Mouse (Mus musculus): ENCODE results near the gene Srsf3. TPM values are rescaled to one million over a fixed set of nuclear protein-coding genes. Genes with fewer than 3 reads are reported as not detected.

The Srsf3 gene
- polyA plus RNA-seq (2021; fragmentation: Nextera tagmentation): 120 and 131 TPM in 2 replicates
- long read RNA-seq, experiment 1, full-length matches to known transcripts: 1,501 of 1,578 reads
- long read RNA-seq, experiment 1, partial matches to known transcripts: 22 of 1,578 reads
- long read RNA-seq, experiment 1, other reads (novel, unspliced or antisense): 55 of 1,578 reads
- long read RNA-seq, experiment 2, transcript Srsf3-202 (6 exons, 2,618 nt): major isoform, 295 of 350 reads
- long read RNA-seq, experiment 2, partial matches to known transcripts: 32 of 350 reads
- long read RNA-seq, experiment 2, other reads (novel, unspliced or antisense): 21 of 350 reads

DNA sequence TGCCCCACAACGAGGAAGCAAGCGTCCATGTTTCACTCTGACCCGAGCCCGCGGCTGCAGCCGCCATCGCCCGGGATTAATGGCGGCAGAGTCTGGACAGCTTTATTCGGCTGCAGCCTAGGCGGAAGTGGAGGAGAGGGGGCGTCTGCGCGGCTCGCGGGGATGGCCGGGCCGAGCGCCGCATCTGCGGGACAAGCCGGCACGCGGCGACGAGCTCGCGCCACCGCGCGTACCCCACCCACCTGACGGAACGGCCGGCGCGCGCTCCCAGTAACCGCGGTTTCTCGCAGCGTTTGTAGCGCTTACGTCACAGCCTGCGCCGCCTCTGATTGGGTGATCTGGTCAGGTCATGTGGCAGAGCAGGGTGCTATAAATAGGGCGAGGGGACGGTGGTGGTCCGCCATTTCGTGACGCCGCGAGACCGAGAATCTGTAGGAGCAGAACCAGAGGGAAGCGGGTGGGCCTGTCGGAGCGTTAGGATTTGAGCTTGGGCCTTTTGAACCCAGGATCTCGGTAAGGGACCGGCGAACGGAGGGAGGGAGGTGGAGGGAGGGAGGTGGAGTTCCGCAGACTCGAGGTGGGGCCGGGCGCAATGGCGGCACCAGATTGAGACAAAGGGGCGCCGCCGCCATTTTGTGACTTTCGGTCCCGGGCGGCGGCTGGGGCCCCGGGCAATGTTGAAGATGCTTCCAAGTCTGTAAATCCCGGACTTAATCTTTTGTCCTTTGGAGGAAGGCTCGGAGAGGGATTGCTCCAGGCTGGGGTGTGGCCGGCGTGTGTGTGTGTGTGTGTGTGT, at the start of gene Srsf3:
Srsf3 (plus strand) TSS at position 355 of the 796 bp plus-strand sequence.

DNA sequence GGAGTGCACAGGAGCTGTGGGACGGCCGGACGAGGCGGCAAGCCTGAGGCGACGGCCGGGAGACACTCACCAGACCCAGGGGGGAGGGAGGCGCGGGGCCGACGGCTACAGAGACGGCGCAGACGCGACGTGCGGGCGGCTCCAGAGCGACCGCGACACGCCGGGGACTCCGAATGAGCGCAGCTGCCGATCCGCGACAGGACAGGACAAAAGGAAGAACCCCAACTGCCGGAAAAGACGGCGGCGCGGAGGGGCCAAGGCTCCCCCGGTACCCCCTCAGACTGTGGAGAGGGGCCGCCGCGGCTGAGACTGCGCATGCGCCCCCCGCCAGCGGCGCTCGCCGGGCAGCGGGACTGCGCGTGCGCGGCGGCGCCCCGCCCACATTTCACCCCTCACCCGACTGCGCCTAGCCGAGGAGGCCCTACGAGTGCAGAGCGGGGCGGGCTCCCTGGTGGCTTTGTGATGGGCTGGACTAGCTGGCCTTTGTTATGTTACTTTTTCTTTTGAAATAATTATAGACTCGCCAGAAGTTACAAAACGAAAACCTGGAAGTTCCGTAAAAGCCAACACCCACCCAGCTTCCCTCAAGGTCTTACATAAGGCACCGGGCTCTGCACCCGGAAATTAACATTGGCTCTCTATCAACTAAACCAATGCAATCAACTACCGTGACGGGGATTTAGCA, 24.6 kb upstream of the Srsf3 start, which contains the start of gene Stk38:
Stk38 (minus strand) TSS at position 355 of the 685 bp plus-strand sequence.

DNA sequence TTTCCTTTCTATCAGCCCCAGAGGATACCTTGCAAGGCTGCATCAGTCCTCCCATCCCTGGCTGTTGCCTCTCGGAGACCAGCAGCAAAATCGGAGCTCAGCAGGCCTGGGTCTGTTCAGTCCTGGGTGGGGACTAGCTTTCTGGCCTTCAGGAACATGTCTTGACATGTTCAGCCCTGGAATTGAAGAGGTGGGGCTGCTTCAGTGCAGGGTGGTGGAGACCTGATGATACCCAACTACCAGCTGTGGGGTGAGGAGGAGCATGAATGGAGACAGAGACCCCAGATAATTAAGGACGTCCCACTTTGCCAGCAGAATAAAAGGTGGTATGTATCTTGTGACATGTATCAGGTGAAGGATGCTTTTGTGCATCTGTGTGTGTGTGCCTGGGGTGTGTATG, 58.3 kb downstream of the Srsf3 start, which contains the start of gene Cdkn1a:
Cdkn1a (plus strand) TSS at position 201 of the 400 bp plus-strand sequence.

Other genes with a start within 250 kb of the Srsf3 start
- 3.0 and 4.4 TPM in 2 replicates for gene Brpf3, start 231.5 kb upstream of the Srsf3 start, polyA plus RNA-seq (2021; fragmentation: Nextera tagmentation)
- 0.18 and 0.20 TPM in 2 replicates for gene Pnpla1, start 174.2 kb upstream of the Srsf3 start, polyA plus RNA-seq (2021; fragmentation: Nextera tagmentation)
- gene 4930539E08Rik, start 117.3 kb upstream of the Srsf3 start, polyA plus RNA-seq (2021; fragmentation: Nextera tagmentation): 1.8 and 3.4 TPM in 2 replicates
- 0.15 TPM in 1 of 2 replicates, not detected in the other for gene Pxt1, start 88.8 kb upstream of the Srsf3 start, polyA plus RNA-seq (2021; fragmentation: Nextera tagmentation)
- 22.5 and 23.1 TPM in 2 replicates for gene Kctd20, start 80.7 kb upstream of the Srsf3 start, polyA plus RNA-seq (2021; fragmentation: Nextera tagmentation)
- 9.9 and 10.0 TPM in 2 replicates for gene Stk38, start 24.6 kb upstream of the Srsf3 start, polyA plus RNA-seq (2021; fragmentation: Nextera tagmentation)
- gene Cdkn1a, start 58.3 kb downstream of the Srsf3 start, polyA plus RNA-seq (2021; fragmentation: Nextera tagmentation): 37.1 and 38.6 TPM in 2 replicates
- 0.08 TPM in 1 of 2 replicates, not detected in the other for gene Rab44, start 81.5 kb downstream of the Srsf3 start, polyA plus RNA-seq (2021; fragmentation: Nextera tagmentation)
- gene Cpne5, start 205.5 kb downstream of the Srsf3 start, polyA plus RNA-seq (2021; fragmentation: Nextera tagmentation): 74.7 and 85.7 TPM in 2 replicates
- gene Ppil1, start 231.6 kb downstream of the Srsf3 start, polyA plus RNA-seq (2021; fragmentation: Nextera tagmentation): 34.4 and 42.9 TPM in 2 replicates
- gene BC004004, start 236.2 kb downstream of the Srsf3 start, polyA plus RNA-seq (2021; fragmentation: Nextera tagmentation): 140 and 149 TPM in 2 replicates